Mouse (Mus musculus) cortical plate, adult 2 months (tissue): ENCODE measurements around the gene Ttc4.

Experiments
- CTCF ChIP-seq: fragments of 200-500 bp; IDR thresholded peaks from 2 replicates; pipeline ENCODE4 v1.5.1; 2011; ENCODE audit warnings: mild to moderate bottlenecking, control low read depth, low read length; ENCODE audit not compliant: insufficient read depth; ENCODE audit errors: extremely low read depth
- POLR2A ChIP-seq: fragments of 200-500 bp; IDR thresholded peaks from 2 replicates; pipeline ENCODE4 v1.6.1; 2011; ENCODE audit warnings: mild to moderate bottlenecking, low read length, control low read depth; ENCODE audit not compliant: insufficient read depth; ENCODE audit errors: extremely low read depth

DNA sequence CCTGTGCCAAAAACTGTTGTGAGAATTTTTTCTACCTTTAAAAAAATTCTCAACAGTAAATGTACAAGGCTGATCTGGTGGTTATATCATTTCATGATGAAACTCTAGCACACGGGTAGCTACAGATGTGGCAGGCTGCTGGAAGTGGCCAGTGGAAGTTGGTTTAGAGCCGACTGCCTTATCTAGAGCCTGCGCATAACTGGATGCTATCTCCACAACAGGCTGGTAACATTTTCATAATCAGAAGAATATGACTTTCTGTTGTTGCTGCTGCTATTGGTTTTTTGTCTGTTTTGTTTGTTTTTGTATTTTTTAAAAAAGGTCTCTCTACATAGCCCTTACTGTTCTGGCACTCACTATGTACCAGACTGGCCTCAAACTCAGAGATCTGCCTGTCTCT, 26.2 kb downstream of the Ttc4 start:
- TF ChIP-seq CTCF (no peak), POLR2A (no peak)
